Mouse (Mus musculus): ENCODE data around the gene Nufip2. TPM values are rescaled to one million over a fixed set of nuclear protein-coding genes. Genes with fewer than 3 reads are reported as not detected.
"Not testable (repeated sequence)": the region's sequence is repeated elsewhere in the genome, so short reads cannot be mapped to it uniquely, and the experiment has no call there.

The Nufip2 gene
- total RNA-seq (2015), result 68.5 and 75.4 TPM in 2 replicates
- total RNA-seq (2017), result 76.5 and 98.4 TPM in 2 replicates

DNA sequence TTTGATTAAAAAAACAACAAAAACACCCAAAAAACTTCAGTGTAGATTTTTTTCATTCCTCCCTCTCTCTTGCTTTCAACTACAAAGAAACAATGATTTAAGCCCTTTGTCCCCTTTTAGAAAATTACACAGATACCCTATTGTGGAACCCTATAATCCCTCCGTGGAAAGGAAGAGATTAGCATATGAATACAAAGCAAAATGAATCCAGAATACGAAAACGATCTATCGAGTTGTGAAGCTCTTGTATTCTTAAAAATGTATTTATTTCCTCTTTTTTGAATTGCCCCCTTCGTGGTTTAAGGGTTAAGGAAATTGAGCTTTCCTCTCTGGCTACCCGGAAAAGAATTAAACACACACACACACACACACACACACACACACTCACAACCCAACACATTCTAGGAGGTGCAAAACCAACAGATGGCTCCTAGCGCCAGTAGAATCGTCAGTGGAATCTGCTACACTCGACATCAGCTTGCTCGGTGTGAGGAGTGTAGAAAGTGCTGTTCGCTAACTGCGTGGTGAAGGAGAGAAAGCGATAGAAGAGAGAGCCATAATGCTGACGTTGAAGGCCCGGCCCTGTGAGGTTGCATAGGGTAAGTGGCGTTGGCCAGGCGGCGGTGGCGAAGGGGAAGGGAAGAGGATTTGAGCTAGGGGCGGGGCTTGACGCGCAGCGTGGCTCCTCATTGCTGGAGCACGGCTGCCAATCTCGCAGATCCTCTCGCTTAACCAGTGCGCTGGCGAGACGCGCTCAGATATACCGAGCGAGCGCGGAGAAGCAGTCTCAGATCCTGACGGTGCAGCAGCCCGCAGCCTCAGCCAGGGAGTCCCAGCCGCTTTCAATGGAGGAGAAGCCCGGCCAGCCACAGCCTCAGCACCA lies at the start of gene Nufip2:
TSS of gene Nufip2 (plus strand) at position 773 of the 883 bp plus-strand sequence.
- ATAC-seq (replicated peaks; ENCODE audit: poor library complexity), result peak; percentile 97

DNA sequence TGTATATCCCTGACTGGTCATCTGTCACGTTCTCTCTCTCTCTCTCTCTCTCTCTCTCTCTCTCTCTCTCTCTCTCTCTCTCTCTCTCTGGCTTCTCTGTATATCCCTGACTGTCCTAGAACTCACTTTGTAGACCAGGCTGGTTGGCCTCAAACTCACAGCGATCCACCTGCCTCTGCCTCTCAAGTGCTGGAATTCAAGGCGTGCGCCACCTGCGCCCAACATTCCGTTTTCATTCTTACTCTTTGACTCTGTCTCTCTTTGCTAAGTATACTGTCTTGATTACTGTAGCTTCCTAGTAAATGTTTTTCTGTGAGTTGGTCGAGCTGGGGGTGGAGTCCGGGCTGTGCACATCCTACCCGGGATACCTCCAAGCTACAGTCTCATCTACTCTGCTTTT lies 44.6 kb upstream of the Nufip2 start:
- no peak for ATAC-seq (replicated peaks; ENCODE audit: poor library complexity)

DNA sequence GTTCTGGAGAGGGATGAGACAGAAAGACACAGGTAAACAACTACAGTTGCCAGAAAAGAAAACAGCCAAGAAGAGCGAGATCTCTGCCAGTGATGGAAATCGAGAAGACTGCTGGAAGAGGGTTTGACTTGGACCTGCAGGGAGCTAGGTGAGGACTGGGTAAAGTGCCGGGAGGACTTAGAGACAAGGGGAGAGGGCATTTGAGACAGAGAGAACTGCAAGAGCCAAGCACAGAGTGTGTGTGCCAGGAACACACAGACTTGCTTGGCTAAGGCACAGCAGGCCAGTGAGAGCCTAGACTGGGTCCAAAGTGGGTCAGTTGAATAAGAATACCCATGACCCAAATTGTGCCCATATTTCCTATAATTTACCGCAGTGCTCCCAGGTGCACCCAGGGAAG lies 40.5 kb upstream of the Nufip2 start:
- ATAC-seq (replicated peaks; ENCODE audit: poor library complexity), result no peak

DNA sequence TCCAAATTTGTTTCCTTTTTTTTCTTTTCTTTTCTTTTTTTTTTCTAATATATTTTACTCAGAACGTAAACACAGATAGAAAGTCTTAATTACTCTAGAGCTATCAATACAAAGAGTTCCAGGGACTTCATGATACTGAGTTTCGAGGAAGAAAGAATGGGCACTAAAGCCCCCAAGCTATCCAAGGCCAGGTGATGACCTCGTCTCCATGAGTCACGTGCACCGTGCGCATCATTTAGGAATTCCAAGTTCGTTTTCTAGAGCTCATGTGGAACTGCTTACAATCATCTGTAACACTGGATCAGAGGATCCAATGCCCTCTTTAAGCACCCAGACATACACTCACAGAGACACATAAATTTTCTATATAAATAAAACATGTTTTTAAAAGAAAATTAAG lies 37.1 kb upstream of the Nufip2 start:
- no peak for ATAC-seq (replicated peaks; ENCODE audit: poor library complexity)

DNA sequence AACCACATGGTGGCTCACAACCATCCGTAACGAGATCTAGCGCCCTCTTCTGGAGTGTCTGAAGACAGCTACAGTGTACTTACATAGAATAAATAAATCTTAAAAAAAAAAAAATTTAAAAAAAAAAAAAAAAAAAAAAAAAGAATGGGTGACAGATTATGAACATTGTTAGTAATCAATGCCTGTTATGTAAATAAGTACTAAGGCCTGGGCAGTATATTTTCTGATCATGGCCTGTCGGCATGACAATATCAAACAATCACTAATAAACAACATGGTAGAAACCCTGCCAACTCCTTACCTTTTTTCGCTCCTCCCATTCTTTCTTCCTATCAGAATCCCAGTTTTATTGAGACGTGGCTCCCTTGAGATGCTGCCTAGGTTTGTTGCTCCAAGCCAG lies 33.5 kb upstream of the Nufip2 start:
- ATAC-seq (replicated peaks; ENCODE audit: poor library complexity), result no peak

DNA sequence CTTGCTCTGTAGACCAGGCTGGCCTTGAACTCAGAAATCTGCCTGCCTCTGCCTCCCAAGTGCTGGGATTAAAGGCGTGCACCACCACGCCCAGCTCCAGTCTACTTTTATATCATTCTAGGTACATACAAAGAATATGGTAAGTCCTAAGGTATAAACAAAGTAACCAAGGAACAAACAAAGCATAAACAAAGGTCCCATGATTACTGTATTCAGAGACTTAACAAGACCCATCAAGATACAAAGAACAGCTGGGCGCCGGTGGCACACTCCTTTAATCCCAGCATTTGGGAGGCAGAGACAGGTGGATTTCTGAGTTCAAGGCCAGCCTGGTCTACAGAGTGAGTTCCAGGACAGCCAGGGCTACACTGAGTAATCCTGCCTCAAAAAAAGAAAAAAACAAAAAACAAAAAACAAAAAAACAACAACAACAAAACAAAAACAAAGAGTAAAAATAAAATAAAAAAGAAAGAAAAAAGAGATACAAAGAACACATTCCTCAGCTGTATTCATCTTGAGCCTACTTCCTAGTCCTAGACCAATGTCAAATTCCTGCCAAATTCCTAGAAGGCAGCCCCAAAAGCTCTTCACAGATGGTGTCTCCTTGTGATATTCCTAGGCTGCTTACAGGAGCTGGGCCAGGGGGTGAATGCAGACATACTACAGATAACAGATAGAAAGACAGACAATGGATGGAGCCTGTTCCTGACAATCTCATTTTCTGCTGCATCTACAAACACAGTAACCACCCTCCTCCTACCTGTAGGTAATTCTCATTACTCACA lies 32.4 kb upstream of the Nufip2 start:
- ATAC-seq (replicated peaks; ENCODE audit: poor library complexity), result not testable (repeated sequence)

DNA sequence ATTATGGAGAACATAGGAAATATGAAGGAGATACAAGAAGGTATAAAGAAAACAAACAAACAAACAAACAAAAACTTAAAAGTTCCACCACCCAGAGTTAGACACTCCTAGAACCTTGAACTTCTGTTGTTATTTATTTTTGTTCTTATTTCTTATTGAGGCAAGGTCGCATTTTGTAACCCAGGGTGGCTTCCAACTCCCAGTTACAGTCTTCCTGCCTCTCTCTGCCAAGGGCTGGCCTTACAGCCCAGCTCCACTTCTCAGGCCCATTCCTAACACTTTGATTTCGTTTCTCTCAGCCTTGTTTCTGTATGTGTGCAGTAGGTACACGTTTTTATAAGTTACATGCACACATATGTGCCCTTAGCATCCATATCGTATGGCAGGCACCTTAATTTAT lies 26.0 kb upstream of the Nufip2 start:
- no peak for ATAC-seq (replicated peaks; ENCODE audit: poor library complexity)

DNA sequence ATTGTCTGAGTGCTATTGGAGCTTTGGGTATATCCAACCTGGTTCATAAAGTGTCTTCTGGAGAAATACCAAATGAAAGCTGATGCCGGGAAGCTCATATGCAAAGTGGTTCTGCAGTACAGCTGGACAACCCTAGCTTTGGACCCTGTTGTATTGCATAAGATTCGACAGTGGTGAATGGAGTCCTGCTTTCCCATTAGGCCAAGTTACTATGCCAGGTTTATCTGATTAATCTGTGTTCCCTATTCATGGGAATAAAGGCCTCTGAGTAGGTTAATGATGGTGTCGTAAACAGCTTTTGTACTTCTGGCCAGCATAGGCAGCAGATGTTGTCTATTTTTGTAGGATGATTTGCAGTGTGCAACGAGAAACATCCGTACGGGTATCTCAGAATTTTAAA lies 22.3 kb upstream of the Nufip2 start:
- ATAC-seq (replicated peaks; ENCODE audit: poor library complexity), result no peak

DNA sequence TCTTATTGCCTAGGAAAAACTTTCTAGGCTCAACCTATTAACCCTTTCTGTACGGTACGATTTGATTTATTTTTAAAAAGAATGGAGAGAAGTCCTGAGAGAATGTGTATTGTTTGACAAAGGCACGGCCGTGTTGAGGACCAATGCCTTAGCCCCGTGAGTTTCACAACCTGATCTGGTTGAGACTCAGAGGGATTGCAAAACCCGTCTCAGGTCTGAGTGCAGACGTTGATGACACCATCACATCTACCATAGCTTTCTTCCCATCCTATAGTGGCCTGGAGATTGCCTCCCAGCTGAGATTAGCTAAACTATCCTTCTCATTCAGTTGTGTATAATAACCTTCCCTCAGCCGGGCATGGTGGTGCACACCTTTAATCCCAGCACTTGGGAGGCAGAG lies 21.9 kb upstream of the Nufip2 start:
- peak; percentile 39; the same call in 1 of the 2 replicates for ATAC-seq (replicated peaks; ENCODE audit: poor library complexity)

DNA sequence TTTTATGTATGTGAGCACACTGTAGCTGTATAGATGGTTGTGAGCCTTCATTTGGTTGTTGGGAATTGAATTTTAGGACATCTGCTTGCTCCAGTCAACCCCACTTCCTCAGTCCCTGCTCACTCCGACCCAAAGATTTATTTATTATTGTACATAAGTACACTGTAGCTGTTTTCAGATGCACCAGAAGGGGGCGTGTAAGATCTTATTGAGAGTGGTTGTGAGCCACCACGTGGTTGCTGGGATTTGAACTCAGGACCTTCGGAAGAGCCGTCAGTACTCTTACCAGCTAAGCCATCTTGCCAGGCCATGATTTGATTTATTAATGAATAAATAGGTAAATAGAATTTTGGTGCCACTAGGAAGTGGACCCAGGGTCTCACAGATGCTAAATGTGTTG lies 20.6 kb upstream of the Nufip2 start:
- ATAC-seq (replicated peaks; ENCODE audit: poor library complexity), result not testable (repeated sequence)

DNA sequence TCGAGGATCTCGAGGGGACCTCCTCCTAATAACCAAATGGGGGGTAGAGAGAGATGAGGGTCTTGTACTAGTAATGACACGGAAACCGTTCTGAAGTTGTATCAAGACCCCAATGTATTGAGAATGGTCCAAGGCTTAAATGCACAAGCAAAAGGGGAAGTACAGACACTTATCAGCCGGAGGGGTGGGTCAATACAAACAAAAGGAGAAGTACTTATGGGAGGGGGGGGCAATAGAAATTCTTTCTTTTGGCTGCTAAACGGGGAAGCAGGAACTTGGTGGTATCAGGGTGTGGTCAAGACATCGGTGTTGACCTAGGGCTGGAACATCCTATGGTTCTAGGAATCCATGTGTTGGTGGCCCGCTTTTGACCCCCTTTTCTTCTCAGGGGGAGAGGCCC lies 19.2 kb upstream of the Nufip2 start:
- ATAC-seq (replicated peaks; ENCODE audit: poor library complexity), result not testable (repeated sequence)

DNA sequence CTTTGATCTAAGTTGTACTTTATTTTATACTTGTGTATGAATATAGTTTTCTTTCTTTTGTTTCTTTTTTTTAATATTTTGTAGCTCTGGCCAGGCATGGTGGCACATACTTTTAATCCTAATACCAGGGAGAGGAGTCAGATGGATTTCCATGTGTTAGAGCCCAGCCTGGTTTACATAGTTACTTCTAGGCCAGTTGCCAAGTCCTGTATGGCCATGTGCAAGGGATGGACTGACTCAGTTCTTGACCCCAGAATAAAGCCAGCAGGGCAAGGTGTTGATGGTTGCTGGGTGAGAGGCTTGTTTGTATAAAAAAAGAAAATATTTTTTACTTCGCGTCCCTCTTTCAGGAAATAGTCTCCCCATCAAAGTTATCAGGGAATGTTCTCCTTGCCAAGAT lies 13.2 kb upstream of the Nufip2 start:
- no peak for ATAC-seq (replicated peaks; ENCODE audit: poor library complexity)

DNA sequence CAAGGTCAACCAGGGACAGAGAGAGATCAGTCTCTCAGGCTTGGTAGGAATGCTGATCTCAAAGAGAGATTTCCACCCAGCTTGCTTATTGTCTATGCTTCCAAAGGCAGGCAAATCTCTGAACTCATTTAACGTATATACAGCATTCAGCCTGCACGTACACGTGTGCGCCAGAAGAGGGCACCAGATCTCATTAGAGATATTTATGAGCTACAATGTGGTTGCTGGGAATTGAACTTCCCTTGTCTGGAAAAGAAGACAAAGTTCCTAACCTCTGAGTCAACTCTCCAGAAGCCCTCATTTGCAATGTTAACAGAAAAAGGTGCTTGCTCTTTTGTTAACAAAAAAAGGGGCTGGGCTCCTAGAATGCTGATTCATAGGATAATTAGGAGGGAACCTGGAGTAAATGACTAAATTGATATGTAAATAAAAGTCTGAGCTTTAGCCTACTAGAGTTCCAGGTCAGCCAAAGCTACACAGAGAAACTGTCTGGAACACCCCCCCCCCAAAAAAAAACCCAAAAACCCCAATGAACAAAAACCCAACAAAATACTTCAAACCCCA lies 12.4 kb upstream of the Nufip2 start:
- ATAC-seq (replicated peaks; ENCODE audit: poor library complexity), result no peak

DNA sequence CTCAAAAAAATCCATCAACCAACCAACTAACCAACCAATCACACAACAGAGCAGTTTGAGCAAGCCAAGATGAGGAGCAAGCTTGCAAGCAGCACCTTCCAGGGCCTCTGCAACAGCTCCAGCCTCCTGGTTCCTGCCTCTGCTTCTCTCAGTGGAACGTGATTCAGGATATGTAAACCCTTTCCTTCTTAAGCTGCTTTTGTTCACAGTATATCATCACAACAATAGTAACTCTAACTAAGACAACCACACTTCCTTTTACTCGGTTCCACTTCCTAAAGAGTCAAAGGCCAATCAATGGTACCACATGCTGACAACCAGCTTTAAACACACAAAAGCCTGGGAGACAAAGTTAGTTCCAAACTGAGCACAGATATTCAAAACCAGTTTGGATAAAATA lies 5.9 kb upstream of the Nufip2 start:
- ATAC-seq (replicated peaks; ENCODE audit: poor library complexity), result no peak

DNA sequence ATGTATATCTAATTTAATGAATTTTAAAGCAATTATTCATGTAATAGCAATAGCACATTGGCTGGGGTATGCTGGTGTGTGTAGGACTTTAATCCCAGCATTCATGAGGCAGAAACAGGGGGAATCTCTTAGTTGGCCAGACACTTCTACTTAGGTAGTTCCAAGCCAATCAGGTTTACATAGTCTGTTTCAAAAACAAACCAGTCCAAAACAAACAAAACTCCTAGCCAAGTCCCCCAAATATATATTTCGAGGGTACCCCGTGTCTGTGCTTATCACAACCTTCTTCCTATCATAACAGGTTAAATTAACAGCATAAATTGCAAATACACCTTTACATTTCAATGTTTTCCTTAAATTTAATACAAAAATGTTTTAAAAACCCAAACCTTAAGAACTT lies 1.1 kb upstream of the Nufip2 start:
- no peak for ATAC-seq (replicated peaks; ENCODE audit: poor library complexity)

DNA sequence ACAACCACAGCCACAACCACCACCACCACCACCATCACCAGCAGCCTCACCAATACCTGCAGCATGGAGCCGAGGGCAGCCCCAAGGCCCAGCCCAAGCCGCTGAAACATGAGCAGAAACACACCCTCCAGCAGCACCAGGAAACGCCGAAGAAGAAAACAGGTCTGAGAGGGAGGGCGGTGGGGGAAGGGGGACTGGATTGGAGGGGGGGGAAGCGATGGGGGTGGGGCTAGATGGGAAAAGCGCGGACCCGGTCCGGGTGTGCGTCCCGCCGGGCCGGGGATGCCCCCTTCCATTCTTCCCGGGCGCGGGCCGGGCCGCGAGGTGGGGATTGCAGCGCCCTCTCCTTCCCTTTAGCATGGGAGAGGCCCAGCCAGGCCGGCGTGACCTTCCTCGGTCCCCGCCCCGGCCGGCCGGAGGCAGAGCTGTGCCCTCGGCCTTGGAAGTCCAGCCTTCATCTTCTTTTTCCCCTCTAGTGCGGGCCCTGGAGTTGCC lies 438 bp downstream of the Nufip2 start:
- ATAC-seq (replicated peaks; ENCODE audit: poor library complexity), result no peak

DNA sequence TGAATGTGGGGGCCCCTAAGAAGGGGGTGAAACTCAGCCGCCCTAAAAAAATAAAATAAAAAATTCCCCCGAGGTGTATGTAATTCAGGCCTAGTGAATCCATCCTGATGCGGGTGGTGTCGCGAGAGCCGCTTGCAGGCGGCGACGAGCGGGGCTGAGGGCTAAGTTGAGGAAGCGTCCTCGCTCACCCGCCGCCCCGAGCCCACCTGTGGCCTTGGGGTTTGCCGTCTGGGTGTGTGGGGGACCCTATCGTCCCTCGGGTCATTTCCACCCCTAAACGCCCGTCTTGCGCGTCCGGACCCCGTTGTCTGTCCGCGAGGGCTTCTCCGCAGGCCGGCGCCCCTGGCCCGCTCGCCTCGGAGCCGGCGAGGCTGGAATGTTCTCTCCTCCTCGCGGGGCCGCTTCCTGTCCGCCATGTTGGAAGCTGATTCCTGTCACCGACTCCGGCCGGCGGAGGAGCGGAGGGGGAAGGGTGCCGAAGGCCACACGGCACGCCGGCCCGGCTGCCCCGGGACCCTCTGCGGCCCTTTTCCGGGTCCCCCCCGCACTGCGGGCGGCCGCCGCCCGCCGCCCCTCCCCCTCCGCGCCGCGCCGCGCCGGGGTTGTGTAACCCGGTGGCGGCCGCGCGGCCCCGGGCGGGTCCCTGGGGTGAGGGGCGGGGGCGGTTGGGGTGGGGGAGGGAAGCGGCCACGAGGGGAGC lies 1.0 kb downstream of the Nufip2 start:
- ATAC-seq (replicated peaks; ENCODE audit: poor library complexity), result peak; percentile 14; the same call in 1 of the 2 replicates

DNA sequence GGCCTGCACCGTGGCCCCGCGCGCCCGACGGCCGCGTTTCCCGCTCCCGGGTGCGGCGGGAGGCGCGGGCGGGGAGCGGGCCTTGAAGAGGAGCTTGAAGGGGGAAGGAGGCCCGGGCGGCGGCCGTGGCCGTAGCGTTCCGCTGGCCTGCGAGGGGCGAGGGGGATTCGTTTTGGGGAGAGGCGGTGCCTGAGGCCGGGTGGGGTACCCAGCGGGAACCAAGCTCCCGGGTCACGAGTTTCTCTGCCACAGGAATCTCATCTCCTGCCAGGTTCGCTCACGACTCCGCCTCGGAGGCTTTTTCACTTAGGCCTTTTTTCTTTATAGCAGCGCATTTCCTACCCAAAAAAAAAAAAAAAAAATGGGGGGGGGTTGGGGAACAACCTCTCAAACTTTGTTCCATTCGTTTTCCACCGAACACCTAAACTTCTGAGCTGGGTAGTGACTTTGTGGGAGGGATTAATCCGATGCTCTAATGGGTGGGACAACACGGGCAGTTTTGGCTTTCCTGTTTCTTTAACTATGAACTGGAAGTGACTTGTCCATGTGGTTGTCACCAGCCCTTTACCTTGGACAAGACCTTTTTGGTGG lies 1.7 kb downstream of the Nufip2 start:
- no peak for ATAC-seq (replicated peaks; ENCODE audit: poor library complexity)

DNA sequence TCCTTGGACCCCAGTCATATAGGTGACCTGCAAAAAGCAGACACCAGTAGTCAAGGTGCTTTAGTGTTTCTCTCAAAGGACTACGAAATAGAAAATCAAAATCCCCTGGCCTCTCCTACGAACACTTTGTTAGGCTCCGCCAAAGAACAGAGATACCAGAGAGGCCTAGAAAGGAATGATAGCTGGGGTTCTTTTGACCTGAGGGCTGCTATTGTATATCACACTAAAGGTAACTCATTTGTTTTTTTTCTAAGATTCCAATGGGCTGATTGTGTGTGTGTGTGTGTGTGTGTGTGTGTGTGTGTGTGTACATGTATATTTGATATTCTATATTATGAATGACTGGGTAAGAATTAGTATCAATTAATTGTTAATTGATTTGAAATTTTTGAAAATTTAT lies 7.1 kb downstream of the Nufip2 start:
- ATAC-seq (replicated peaks; ENCODE audit: poor library complexity), result no peak

DNA sequence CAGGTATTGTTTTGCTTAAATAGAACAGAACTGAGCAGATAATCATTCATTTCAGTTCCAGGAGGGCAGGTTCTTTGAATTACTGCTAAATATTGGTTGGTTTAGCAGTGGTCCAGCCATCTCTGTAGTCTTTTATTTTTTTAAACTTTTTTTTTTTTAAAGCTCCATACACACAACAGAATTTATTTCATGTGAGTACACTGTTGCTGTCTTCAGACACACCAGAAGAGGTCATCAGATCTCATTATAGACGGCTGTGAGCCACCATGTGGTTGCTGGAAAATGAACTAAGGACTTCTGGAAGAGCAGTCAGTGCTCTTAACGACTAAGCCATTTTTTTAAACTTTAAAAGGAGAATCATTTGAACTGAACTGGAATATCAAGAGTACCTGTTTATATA lies 11.3 kb downstream of the Nufip2 start:
- no peak for ATAC-seq (replicated peaks; ENCODE audit: poor library complexity)
